Mouse (Mus musculus): ENCODE data around the gene Adra2c. TPM values are rescaled to one million over a fixed set of nuclear protein-coding genes. Genes with fewer than 3 reads are reported as not detected.

The Adra2c gene
- polyA plus RNA-seq, 1 experiment from 2014 or later, result 0.01 TPM

DNA sequence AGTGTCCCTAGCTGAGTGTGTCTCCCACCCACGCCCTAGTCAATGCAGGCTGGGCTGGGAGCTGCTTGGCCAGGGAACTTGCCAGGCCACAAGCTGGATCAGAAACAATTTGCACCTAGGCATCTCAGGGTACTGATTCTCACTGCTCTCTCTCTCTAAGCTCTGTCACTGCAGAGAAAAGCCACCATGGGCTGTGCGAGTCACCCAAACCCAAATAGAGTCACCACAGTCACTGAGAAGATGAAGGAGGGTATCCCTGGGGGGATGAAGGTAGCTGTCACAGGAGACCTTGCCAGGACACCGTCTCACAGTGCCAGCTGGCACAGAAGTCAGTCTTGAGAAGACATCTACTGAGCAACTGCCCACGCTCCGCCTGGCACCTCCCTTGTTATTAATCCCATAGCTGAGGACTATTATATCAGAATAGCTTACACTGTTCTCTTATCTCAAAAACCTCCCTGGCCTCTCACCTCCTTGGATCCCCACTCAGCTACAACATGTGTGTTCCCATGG, 33.7 kb downstream of the Adra2c start:
- no peak for TF ChIP-seq CTCF (IDR thresholded peaks at IDR 0.05)
- POLR2A ChIA-PET, result no interaction called here
- H3K27me3 ChIP-seq, result peaks cover 12% of the 10 kb centered on the region
- in situ Hi-C loops (cut with MboI; ENCODE audit: low pct_unique_long_range_greater_than_20kb), result no loop called here
- ATAC-seq, result no peak
- CTCF ChIA-PET, result interaction anchor here (1.0 kb wide), 1 partner anchor 9 kb away, joined by 3 read pairs; no protein-coding TSS in a partner anchor
- DNase-seq (ENCODE audit: low read depth, low spot score), result no peak

DNA sequence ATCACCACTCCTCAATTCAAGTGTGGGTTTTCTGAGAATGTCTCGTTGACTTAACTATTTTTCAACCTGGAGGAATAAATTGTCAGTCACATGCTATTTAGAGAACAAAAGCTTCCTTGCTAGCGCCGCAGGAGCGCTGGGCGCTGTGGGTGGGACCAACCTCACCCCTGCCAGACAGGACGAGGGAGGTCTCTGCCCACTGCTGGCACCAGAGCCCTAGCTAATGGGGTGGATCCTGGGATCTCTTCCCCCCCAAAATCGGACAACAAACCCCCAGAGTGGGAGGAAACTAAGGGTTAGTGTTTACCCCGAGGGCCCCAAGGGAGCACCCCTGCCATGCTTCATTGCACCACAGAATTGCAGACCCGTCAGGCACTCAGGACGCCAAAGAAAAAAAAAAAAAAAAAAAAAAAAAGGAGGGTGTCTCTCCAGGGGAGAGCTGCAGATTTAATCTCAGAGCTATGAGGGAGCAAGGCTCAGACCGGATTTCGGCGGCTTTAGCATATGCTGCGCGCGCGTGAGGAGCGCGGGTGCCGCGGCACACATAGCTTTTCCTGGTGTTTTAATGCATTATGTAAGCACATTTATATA, 35.2 kb downstream of the Adra2c start:
- ATAC-seq (no peak), DNase-seq (ENCODE audit: low read depth, low spot score) (peak; percentile 3)
- POLR2A ChIA-PET, result no interaction called here
- CTCF ChIA-PET, result no interaction called here
- TF ChIP-seq CTCF (IDR thresholded peaks at IDR 0.05), result no peak
- peaks cover 15% of the 10 kb centered on the region for H3K27me3 ChIP-seq
- in situ Hi-C loops (cut with MboI; ENCODE audit: low pct_unique_long_range_greater_than_20kb), result no loop called here

DNA sequence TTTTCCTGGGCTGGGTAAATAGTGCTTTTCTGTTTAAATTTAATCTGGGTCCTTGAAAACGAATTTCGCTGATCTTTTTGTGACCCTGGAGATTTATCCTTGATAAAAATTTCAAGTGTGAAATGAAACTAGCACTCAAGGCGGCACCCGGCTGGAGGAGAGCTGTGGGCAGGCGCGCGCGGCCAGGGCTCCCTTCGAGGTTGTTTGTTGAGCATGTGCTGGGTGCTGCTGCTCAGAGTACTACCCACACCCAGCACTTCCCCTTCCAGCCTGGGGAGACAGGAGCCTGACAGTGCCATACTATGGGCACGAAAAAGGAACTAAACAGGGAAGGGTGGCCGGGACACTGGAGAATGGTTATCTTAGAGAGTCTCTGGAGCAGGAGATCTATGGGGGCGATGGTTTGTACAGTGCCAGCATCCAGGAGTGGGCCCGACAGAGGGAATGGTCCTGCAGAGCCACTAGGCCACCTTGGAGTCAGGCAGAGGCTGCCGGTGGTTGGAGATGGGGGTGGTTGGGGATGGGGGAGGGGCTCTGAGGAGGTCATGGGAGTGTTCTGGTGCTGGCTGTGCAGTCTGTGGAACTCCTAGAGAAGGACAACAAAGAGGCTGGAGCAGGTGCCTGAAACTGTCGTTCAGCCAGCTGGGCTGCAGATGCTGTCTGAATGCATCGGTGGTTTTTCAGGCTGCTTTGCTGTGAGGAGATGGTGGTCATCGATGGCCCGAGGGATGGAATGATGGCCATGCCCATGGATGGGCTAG, 35.9 kb downstream of the Adra2c start:
- ChIA-PET CTCF (no interaction called here), POLR2A (no interaction called here)
- DNase-seq (ENCODE audit: low read depth, low spot score), result no peak
- TF ChIP-seq CTCF (IDR thresholded peaks at IDR 0.05), result no peak
- peaks cover 15% of the 10 kb centered on the region for H3K27me3 ChIP-seq
- peak; percentile 26 for ATAC-seq
- in situ Hi-C loops (cut with MboI; ENCODE audit: low pct_unique_long_range_greater_than_20kb), result no loop called here

DNA sequence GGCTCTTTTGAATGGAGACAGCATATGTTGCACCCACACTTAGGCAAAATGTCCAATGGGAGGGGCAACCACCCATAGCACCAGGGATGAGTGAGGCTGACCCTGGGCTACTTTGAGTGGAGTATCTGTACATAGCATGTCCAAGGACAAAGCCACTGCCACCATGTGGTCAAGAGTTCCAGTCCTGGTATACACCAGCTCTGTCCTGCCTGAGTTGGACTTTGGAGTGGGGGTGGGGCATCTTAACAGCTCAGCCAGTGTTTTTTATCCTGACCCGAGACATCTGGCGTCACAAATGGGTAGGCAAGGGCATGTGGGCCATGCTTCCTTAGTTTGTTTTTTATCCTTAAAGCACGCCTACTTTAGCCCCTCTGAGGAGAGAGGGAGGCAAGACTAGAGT, 36.5 kb downstream of the Adra2c start:
- ATAC-seq (no peak), DNase-seq (ENCODE audit: low read depth, low spot score) (no peak)
- ChIA-PET POLR2A (no interaction called here), CTCF (no interaction called here)
- in situ Hi-C loops (cut with MboI; ENCODE audit: low pct_unique_long_range_greater_than_20kb), result no loop called here
- peaks cover 12% of the 10 kb centered on the region for H3K27me3 ChIP-seq
- no peak for TF ChIP-seq CTCF (IDR thresholded peaks at IDR 0.05)

DNA sequence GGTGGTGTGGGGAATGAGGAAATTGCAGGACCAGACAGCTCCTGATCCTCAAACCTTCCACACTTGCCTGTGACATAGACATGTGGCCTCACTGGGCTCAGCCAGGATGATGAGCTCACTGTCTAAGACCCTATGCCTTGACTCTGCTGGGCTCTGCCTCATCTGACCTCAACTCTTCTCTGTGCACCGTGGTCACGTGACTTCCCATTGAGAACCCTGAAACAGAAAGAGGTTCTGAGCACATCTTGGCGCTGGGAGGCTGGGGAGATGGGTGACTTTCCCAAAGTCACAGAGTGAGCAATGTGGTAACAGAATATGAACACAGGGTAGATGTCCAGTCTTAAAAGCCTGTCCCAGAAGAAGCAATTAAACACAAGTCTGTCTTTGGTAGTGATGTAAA, 37.1 kb downstream of the Adra2c start:
- POLR2A ChIA-PET, result no interaction called here
- in situ Hi-C loops (cut with MboI; ENCODE audit: low pct_unique_long_range_greater_than_20kb), result no loop called here
- ATAC-seq (no peak), DNase-seq (ENCODE audit: low read depth, low spot score) (no peak)
- CTCF ChIA-PET, result no interaction called here
- TF ChIP-seq CTCF (IDR thresholded peaks at IDR 0.05), result no peak
- H3K27me3 ChIP-seq, result peaks cover 12% of the 10 kb centered on the region

DNA sequence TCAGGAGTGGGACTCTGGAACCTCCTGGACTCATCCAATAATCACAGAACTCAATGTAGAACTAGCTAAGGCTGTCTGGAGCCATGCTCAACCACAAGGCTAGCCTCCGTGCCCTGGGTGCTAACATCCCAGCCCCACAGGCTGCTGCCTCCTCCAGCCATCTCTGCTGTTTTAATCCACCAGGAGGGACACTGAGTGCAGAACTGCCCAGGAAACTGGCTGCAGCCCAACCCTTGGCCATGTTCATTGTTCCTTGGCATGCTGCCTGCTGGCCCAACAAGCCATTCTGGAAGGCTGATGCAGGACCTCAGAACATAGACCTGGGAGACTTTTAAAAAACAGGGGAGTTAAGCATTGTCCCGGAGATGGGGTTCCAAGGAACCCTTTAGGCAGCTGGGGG, 42.5 kb downstream of the Adra2c start:
- H3K27me3 ChIP-seq, result peaks cover 8% of the 10 kb centered on the region
- POLR2A ChIA-PET, result no interaction called here
- no peak for TF ChIP-seq CTCF (IDR thresholded peaks at IDR 0.05)
- ATAC-seq (no peak), DNase-seq (ENCODE audit: low read depth, low spot score) (no peak)
- CTCF ChIA-PET, result no interaction called here
- in situ Hi-C loops (cut with MboI; ENCODE audit: low pct_unique_long_range_greater_than_20kb), result no loop called here

DNA sequence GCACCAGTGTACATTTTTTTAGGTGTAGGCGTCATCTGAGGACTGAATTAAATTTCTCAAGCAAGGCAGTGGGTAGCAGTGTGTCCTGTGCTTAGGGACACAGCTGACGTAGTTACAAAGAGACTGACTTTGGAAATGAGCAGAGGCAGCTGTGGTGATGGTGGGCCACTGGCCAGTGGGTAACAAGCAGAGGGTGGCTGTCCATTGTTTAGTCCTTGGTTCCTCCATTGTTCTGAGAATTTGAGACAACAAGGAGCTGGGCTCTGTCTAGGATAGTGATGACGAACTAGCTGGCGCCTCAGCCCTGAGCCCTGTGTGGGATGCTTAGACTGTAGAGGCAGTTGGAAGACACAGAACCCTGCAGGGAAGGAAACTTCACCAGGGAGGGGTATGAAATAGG, 52.7 kb downstream of the Adra2c start:
- DNase-seq (ENCODE audit: low read depth, low spot score) (no peak), ATAC-seq (no peak)
- no peak for TF ChIP-seq CTCF (IDR thresholded peaks at IDR 0.05)
- ChIA-PET POLR2A (no interaction called here), CTCF (no interaction called here)
- in situ Hi-C loops (cut with MboI; ENCODE audit: low pct_unique_long_range_greater_than_20kb), result loop anchor here (25.0 kb wide), 1 partner anchor 644 kb away; no protein-coding TSS in a partner anchor
- peaks cover 33% of the 10 kb centered on the region for H3K27me3 ChIP-seq

Other genes with a start within 250 kb of the Adra2c start
- gene Hgfac, start 236.8 kb upstream of the Adra2c start, polyA plus RNA-seq (2021), result 5.5 TPM
- 1.7 TPM for gene Dok7, start 221.6 kb upstream of the Adra2c start, polyA plus RNA-seq (2021)
- gene Lrpap1, start 172.6 kb upstream of the Adra2c start, polyA plus RNA-seq (2021), result 161 TPM
- not detected for gene Hmx1, start 110.8 kb downstream of the Adra2c start, polyA plus RNA-seq (2021)
- gene Cpz, start 247.4 kb downstream of the Adra2c start, polyA plus RNA-seq (2021), result 0.12 TPM

Measured in Patski (cell line).